Mouse (Mus musculus): ENCODE measurements around the gene Lmtk3. TPM values are rescaled to one million over a fixed set of nuclear protein-coding genes. Genes with fewer than 3 reads are reported as not detected.

The Lmtk3 gene
- total RNA-seq, 2 experiments from 2014 or later = 6.2 to 8.4 TPM

DNA sequence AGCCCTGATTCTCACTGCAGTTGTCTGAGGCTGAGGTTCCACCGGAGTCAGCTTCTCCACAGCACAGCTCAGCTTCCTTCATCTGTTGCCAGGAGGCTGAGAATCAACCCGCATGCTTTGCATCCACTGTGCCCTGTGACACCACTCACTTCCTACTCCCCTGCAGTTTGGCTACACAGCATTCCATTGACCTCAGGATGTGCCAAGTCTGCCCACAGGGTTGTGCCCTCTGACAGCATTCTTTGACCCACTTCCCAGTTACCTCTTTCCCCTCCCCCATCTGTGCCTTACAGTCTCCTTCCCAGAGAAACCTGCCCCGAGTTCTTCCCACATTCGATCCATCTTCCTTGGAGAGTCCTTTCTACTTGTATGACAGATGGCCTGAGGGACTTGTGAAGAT lies 1.3 kb upstream of the Lmtk3 start:
- no peak for DNase-seq (ENCODE audit: low spot score in 2 of 2)

DNA sequence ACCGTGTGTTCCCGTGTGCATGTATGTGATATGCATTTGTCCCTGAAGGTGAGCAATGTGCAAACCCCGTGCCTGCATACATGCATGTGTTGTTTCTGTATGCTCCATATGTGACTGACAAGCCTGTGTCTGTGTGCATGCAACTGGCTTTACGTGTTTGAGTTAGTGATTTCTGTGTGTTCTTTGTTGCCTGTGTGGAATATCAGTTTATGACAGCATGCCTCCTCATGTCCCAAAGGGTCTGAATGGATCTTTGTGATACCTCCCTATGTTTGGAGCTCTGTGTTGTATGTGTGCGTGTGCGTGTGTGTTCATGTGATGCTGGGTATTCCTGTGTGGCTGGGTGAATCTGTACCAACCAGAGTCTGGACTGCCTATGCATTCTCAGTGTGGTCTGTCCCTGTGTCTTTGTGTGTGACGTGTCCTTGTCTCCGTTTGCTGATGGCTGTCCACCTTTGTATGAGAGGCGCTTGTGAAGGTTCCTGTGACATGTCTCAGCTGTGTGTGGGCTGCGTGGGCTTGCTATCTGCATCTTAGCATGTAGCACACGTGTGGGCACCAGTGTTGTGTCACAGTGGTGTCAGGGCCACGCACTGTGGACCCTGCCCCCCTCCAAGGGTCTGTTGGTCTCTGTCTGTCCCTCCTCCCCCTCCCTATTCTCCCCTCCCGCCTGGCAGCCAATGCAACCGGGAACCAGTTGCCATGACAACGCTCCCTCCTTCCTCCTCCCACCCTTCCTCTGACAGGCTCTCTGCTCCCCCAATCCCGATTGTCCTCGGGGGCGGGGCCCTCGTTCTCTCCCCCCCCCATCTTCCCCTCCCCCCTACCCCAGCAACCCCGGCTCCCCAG lies 1.2 kb downstream of the Lmtk3 start, which contains the start of gene Sult2b1:
TSS of gene Sult2b1 (minus strand) at position 146 of the 849 bp plus-strand sequence.
- DNase-seq (ENCODE audit: low spot score in 2 of 2) = peak in 1 of 2 experiments; percentile 40

DNA sequence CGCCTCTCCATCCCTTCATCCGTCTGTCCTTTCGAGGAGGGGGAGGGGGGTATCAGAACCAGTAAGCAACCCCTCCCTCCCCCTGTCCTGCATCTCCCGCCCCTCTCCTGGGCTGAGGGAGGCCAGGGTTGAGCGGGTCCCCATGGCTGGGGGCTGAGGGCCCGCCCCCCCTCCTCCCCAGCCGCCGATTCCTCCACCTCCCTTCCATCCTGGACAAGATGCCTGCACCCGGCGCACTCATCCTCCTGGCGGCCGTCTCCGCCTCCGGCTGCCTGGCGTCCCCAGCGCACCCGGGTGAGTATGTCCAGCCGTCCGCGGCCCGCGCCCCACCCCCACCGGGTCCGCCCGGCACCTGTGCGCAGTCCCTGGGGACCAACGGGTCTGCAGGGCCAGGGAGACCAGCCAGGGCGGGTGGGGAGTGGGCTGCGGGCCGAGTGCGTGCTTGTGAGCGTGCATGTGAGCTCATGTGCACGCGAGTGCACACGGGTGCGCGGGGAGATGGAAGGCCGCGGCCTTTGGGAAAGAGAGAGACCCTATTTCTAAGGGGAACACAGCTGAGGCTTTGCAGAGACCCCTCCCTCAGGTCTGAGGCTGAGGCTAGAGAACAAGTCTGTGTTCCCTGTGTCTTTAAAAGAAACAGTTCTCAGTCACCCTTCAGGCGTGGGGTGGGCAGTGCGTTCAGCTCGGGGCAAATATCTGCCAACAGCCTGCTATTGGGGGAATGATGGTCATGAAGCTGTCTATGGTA lies 2.0 kb downstream of the Lmtk3 start:
- no peak for DNase-seq (ENCODE audit: low spot score in 2 of 2)

DNA sequence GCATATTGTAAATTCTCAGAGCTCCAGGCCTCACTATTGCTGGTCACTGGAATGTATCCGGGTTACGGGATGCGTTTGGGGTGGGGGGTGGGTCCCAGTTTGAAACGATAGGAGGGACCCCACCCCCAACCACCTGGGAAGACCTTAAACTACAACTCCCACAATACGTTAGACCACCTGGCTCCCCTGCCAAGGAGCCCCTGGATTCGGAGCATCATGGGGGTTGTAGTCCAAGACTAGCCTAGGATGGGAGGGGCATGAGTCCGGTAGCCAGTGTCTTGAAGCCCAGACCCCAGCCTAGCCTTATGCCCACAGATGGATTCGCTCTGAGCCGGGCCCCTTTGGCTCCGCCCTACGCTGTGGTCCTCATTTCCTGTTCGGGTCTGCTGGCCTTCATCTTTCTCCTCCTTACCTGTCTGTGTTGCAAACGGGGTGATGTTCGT lies 2.6 kb downstream of the Lmtk3 start:
- DNase-seq (ENCODE audit: low spot score in 2 of 2) = no peak

DNA sequence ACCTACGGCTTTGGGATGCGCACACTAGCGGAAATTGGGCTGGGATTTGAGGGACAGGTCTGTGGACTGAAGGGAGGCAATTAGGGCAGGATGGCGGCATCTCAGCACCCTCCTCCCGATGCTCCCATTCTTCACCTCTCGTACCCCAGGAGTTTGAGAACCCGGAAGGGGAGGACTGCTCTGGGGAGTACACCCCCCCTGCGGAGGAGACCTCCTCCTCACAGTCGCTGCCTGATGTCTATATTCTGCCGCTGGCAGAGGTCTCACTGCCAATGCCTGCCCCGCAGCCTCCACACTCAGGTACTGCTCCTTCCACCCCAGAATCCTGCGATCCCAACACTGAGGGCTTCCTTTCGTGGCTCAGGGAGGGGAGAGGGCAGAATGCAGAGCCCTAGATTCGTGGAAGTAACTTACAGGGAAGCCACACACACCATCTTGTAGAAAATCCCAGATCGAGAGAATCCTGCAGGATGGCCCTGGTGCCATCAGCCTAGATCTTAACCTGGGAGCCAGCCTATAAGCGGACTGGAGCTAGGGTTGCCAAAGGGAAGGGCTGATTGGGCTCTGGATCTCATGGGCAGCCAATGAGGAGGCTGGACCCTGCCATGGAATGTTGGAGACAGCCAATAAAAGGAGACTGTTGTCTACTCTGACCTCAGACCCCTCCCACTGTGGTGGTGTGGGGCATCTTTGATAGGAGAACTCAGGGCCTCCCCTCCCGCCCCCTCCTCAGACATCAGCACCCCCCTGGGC lies 3.3 kb downstream of the Lmtk3 start:
- no peak for DNase-seq (ENCODE audit: low spot score in 2 of 2)

DNA sequence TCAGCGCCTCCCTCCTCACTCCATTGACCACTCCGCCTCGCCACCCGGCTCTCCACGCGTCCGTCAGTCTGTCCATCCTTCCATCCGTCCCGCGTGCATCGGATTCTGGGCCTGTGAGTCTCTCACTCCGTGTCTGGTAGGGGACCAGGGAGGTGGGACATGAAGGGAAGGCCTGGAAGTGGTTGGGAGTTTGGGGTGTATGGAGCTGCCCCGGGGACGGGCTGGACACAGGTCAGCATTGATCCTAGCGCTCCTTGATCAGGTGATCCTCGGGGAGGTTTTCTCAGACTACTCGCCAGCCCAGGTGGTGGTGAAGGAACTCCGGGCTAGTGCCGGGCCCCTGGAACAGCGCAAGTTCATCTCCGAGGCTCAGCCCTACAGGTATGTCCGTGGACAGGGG lies 4.1 kb downstream of the Lmtk3 start:
- DNase-seq (ENCODE audit: low spot score in 2 of 2) = no peak

DNA sequence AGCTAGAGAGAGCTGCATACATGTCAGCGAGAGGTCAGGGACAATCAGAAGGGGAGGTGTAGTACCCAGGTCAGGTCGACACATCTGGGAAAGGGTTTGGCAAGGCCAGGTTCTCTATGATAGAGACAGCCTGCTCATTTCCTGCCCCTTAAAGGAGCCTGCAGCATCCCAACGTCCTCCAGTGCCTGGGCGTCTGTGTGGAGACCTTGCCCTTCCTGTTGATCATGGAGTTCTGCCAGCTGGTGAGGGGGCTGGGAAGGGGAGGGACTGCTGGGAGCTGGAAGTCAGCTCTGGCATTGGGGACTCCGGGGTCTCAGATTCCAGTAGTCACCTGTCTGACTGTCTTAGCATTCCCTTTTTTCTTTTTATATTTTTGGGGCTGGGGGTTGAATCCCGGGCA lies 7.2 kb downstream of the Lmtk3 start:
- no peak for DNase-seq (ENCODE audit: low spot score in 2 of 2)

DNA sequence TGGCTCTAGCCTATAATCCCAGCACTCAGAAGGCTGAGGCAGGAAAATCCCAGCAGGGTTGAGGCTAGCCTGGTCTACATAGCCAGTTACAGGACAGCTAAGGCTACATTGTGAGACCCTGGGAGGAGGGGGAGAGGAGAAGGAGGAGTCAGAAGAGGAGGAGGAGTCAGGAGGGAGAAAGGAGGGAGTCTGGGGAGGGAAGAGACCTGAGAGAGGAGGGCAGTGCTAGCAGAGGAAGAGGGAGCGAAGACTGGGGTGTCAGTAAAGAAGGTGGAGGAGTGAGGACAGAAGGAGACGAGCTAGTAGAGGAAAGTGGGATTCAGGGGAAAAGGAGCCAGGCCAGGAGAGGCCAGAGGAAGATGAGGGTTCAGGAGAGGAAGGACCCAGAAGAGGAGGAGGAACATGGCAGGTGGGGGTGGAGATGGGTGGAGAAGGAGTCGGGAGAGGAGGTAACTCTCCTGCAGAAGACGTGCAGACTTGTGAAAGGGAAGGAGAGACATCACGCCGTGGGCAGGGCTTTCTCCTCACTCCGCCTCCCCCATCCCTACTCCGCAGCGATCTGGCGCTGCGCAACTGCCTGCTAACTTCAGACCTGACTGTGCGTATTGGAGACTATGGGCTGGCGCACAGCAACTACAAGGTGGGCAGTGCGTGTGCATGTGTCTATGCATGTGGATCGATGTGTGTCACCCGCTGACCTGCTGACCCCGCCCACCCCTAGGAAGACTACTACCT lies 8.4 kb downstream of the Lmtk3 start:
- no peak for DNase-seq (ENCODE audit: low spot score in 2 of 2)

DNA sequence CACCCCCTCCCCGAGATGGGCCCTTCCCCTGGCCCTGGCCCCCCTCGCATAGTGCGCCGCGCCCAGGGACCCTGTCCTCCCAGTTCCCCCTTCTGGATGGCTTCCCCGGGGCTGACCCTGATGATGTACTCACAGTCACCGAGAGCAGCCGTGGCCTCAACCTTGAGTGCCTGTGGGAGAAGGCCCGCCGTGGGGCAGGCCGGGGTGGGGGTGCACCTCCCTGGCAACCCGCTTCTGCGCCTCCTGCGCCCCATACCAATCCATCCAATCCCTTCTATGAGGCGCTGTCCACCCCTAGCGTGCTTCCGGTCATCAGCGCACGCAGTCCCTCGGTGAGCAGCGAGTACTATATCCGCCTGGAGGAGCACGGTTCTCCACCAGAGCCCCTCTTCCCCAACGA lies 9.7 kb downstream of the Lmtk3 start:
- no peak for DNase-seq (ENCODE audit: low spot score in 2 of 2)

DNA sequence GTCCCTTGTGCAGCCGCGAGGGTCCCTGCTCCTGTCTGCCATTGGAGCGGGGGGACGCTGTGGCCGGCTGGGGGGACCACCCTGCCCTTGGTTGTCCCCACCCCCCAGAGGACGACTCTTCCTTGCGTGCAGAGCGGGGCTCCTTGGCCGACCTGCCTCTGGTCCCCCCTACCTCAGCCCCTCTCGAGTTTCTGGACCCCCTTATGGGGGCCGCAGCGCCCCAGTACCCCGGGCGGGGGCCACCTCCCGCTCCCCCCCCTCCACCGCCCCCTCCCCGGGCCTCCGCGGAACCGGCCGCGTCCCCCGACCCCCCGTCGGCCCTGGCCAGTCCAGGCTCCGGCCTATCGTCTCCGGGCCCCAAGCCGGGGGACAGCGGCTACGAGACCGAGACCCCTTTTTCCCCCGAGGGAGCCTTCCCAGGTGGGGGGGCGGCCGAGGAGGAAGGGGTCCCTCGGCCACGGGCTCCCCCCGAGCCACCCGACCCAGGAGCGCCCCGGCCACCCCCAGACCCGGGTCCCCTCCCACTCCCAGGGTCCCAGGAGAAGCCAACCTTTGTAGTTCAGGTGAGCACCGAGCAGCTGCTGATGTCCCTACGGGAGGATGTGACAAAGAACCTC lies 10.5 kb downstream of the Lmtk3 start:
- no peak for DNase-seq (ENCODE audit: low spot score in 2 of 2)

DNA sequence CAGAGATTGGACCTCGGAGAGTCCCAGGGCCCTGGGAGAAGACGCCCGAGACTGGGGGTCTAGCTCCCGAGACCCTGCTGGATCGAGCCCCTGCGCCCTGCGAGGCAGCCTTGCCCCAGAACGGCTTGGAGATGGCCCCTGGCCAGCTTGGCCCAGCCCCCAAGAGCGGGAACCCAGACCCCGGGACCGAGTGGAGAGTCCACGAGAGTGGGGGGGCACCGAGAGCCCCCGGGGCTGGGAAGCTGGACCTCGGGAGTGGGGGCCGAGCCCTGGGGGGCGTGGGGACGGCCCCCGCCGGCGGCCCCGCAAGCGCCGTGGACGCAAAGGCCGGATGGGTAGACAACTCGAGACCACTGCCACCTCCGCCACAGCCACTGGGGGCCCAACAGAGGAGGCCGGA lies 11.4 kb downstream of the Lmtk3 start:
- no peak for DNase-seq (ENCODE audit: low spot score in 2 of 2)

DNA sequence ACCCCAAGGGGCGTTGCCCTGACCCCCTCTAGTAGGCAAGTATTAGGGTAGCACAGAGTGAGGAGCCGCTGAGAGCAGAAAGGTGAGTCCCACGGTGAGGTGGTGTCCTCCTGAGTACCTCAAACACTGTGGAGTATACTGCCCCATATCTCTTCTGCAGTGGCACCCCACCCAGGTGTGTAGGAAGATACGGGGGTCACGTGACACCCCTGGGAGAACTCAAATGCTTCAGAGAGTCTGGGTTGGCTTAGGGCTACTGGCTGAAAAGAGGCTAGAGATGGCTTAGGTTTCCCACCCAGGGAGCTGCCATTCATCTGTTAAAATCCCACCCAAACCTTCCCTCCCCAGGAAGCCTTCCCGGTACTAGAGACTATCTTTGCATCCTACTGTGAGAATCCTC lies 13.4 kb downstream of the Lmtk3 start:
- no peak for DNase-seq (ENCODE audit: low spot score in 2 of 2)

DNA sequence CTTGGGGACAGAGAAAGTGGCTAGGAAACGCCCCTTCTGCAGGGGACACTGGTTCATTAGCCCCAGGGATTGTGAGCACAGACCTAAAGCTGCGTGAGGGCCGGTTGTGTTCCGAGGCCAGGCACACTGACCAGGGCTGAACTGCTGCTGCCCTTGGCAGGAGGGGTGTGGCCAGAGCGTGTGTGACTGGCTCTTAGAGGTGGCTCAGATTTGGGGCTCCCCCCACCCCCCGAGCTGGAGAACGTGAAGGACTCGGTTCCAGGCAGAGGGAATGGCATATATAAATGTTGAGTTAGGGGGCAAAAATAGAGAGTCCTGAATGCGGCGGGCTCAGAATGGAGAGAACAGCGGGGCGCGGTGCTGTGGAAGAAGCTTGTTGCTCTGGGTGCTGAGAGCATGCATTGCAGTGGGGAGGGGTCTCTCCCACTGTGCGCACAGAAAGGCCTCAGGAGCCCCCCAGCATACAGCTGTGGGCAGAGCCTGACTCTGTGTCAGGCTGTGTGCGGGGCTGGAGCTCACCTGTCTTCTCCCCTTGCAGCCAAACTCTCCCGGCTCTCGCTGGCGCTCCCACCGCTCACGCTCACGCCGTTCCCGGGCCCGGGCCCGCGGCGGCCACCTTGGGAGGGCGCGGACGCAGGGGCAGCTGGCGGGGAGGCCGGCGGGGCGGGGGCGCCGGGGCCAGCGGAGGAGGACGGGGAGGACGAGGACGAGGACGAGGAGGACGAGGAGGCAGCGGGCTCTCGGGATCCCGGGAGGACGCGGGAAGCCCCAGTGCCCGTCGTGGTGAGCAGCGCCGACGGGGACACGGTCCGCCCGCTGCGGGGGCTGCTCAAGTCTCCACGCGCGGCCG lies 14.3 kb downstream of the Lmtk3 start:
- no peak for DNase-seq (ENCODE audit: low spot score in 2 of 2)

DNA sequence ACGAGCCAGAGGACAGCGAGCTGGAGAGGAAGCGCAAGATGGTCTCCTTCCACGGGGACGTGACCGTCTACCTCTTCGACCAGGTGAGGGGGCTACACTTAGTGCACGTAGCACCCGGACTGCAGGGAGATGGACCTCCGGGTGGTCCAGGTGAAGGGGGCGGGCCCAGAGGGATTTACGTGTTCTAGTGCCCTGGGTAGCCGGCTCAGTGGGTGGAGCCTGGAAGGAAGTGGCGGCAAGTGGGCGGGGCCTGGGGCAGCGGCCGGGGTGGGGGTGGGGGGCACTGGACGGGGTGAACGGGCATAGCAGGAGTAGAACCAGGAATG lies 14.9 kb downstream of the Lmtk3 start:
- DNase-seq (ENCODE audit: low spot score in 2 of 2) = no peak

DNA sequence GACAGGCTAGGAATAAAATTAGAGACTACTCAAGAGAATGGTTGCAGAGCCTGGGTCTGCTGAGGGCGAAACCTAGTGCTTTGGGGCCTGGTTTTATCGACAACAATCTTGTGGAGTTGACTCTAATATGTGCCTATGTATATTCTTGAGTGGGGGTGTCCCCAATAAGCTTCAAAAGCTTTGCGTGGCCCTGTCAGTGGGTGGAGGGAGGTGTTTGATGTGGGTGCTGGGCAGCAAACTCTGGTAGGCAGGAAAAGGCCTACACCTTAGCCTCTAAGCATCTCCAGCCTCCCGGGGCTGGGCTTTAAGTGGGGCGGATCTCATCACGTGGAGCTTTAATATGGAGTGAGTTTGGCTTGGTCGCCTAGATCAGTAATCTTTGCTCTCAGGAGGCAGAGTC lies 15.4 kb downstream of the Lmtk3 start:
- no peak for DNase-seq (ENCODE audit: low spot score in 2 of 2)

DNA sequence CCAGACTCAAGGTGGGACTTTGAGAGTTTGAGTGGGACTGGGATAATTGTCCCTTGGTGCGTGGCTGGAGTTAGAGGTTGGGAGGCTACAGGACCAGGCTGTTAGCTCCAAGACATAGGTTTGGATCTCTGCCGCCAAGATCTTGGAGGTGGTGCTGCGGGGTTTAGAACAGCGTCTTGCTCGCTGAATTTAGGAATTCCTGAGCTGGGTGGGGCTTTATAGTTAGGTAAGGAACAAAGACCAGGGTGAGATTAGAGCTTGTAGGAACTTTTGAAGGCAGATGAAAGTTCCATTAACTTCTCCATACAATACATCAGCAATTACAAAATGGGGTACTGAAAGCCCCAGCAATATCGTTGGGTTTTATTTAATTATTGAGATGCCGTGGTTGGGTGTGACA lies 16.5 kb downstream of the Lmtk3 start:
- no peak for DNase-seq (ENCODE audit: low spot score in 2 of 2)

DNA sequence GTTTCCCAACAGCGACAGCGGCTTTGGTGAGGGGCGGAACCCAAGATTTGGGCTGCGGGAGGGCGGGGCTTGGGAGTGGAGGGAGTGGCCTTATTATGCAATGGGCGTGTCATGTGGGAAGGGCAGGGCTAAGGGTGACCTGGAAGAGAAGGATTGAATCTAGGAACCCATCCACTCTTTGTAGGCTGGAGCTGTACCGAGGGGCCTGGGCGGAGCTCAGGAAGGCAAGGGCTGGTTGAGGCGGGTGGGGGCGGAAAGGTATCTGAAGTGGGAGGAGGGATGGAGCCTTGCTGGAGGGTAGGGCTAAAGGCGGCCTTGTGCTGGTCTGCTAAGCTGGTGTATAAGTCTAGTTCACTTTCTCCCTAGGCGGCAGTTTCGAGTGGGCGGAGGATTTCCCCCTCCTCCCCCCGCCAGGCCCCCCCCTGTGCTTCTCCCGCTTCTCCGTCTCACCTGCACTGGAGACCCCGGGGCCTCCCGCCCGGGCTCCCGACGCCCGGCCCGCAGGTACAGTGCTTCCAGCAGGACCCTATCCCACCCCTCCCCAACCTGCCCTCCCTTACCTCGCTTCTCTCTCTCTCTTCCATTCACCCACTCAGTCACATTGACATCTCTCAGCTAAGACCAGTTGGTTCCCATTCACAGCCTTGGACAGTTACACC lies 17.1 kb downstream of the Lmtk3 start:
- no peak for DNase-seq (ENCODE audit: low spot score in 2 of 2)

DNA sequence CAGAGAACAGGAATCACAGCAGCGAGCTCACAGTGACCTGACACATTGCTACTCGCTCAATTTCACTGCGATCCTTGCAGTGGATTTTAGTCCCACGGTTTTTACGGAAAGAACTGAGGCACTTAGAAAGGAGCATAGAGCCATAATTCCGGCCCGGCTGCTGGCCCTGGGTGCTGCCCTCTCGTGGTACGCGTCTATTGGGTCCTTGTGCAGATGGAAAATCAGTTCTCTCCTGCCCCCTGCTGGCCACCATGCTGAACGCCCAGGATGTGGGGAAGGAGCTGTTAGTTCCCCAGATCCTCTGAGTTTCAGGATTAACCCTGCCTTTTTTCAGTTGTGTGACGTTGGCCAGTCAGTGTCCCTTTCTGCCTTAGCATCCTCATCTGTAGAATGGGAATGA lies 17.8 kb downstream of the Lmtk3 start:
- peak; percentile 93 to 96 for DNase-seq (ENCODE audit: low spot score in 2 of 2)

DNA sequence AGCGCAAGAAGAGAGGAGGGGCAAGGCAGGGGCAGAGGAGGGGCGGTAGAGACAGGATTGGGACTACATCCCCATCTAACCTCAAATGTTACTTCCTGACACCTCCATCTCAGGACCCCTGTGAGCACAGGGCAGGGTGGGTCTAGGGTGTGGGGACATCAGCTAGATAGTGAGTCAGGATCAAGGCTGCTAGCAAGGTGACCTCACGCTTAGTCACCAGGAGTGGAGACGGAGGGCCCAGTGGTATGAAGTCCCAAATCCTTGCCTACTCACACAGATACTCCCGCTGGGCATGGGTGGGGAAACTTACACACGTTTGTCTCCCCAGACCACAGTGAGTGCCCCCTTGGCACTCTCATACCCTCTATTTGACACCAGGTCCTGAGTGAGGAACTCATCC lies 19.0 kb downstream of the Lmtk3 start:
- peak in 1 of 2 experiments; percentile 53 for DNase-seq (ENCODE audit: low spot score in 2 of 2)
